Mouse (Mus musculus) spleen, adult 18-20 months (tissue): ENCODE results near the gene Mtmr1.

Experiments used
- DNase-seq, 2 experiments: peaks; one replicate each; pipeline ENCODE4 v3.0.0; 2022; ENCODE audit warnings: mixed read lengths in 2 of 2

Gene Mtmr1

GRCm38 (mm10) chrX:71456078-71456737 is 91.6 kb downstream of the Mtmr1 start:
- no peak for DNase-seq

- no peak for DNase-seq
These were observed 99.7 kb downstream of the Mtmr1 start for GRCm38 (mm10) chrX:71464138-71464826.

GRCm38 (mm10) chrX:71465417-71465816 is 100.9 kb downstream of the Mtmr1 start:
- no peak for DNase-seq

DNA sequence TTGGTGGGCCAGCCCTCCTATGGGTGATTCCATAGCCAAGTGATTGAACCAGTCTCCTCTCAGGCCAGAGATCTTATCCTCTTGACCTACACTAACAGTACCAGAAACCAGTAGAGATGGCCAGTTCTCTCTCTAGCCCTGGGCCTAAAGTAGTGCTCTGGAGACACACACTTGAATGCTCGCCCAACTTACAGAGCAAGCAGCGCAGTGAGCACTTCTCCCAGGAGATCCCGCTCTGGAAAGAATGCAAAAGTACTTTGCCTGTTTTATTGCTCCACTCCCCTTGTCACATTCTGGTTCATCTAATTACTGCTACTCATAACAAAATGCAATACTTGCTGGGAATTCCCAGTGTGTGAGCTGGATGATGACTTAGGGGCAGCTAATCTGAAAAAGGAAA is 102.9 kb downstream of the Mtmr1 start:
- DNase-seq, result no peak
